25 mouse cellular contexts compared by ENCODE assay signal in the genomic region with DNA sequence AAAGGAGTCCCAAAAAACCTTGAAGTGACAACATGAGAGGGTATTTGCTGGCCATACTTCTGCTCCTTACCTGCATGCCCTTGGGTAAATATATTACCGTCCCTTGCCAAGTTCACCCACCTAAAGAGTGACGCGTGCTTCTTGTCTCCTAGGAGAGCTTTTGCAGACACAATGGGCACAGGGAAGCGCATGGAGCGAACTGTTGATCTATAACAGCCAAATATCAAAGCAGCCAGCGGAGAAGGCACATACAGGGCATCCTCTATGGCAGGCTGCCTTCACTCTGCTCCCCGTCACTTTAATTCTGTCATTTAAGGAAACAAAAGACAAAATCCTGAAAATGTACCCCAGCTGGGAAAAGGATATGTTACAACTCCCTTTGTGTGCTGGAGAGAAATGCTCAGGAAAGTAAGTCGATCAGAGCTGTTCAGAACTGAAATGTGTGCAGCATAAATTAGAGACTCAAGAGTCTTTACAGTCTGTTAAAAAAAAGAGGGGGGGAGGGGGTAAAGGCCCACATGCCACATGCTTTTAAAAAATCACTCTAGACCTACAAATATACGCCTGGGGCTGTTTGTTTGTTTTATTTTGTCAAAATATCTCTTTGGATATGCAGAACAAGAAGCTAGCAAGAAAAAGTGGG.
DNase-seq lines count a peak whose midpoint lies in the region; ATAC-seq and TF ChIP-seq lines count a peak whose summit lies in the region.
"Had no signal": no experiment of that assay in that cellular context is flagged by ENCODE, and none has a peak within 500 bp of the region (broad histone marks: within the 10 kb centered on the region; RNA-seq: fewer than 3 reads in every experiment).

No protein-coding gene starts in this region.

- DNase-seq in forebrain, embryonic 10.5 days (ENCODE audit: extremely low spot score, low spot score): no peak
- no peak for DNase-seq in kidney, postnatal 10 days
- peak; percentile 62 for DNase-seq in brain, embryonic 14.5 days (ENCODE audit: low read depth)
- no peak for DNase-seq in heart, postnatal 36 days
- DNase-seq: adrenal gland, postnatal 10 days; cerebellum, adult 18-20 months; gastrocnemius, adult 2 months; gastrocnemius, postnatal 36 days; heart, adult 2 months; heart, postnatal 10 days; kidney, adult 8-10 months; kidney, postnatal 25 days; liver; lung, adult 2 months; lung, postnatal 10 days; thymus, postnatal 4 days had no signal

- ATAC-seq in forebrain, embryonic 13.5 days: peak; percentile 87
- ATAC-seq in kidney, embryonic 15.5 days (replicated peaks; ENCODE audit: low FRiP score): 0 out of 2 replicates have a peak, but pooled peaks have one; percentile 23
- ATAC-seq in forebrain, embryonic 15.5 days (replicated peaks): peak; percentile 74
- ATAC-seq: Patski had no signal

- intact Hi-C loops in heart, postnatal 36 days (cut with DNase I): no loop called here

- H3K27ac ChIP-seq in forebrain, embryonic 13.5 days: no peak overlapping the region
- no peak overlapping the region for H3K27ac ChIP-seq in forebrain, embryonic 10.5 days
- no peak overlapping the region for H3K27ac ChIP-seq in kidney, embryonic 15.5 days
- H3K27ac ChIP-seq in forebrain, embryonic 15.5 days (replicated peaks): peak overlapping the region; percentile 77
- H3K27ac ChIP-seq: embryonic facial prominence, embryonic 15.5 days; gastrocnemius, adult 2 months; heart, adult 2 months; heart, embryonic 13.5 days; hindbrain, embryonic 13.5 days; liver, embryonic 14.5 days; macrophage had no signal

- H3K9ac ChIP-seq in forebrain, embryonic 13.5 days: no peak overlapping the region
- H3K9ac ChIP-seq in kidney, embryonic 15.5 days: no peak overlapping the region
- no peak overlapping the region for H3K9ac ChIP-seq in forebrain, embryonic 15.5 days (replicated peaks)
- H3K9ac ChIP-seq: embryonic facial prominence, embryonic 15.5 days; heart, embryonic 13.5 days; hindbrain, embryonic 13.5 days; liver, embryonic 14.5 days had no signal

- TF ChIP-seq CTCF in brain, embryonic 14.5 days (IDR thresholded peaks at IDR 0.05; ENCODE audit: borderline replicate concordance, extremely low read depth, insufficient read depth, insufficient read length): no peak

- no peaks in the 10 kb centered on the region for H3K27me3 ChIP-seq in forebrain, embryonic 13.5 days
- no peaks in the 10 kb centered on the region for H3K27me3 ChIP-seq in forebrain, embryonic 10.5 days (ENCODE audit: poor library complexity, severe bottlenecking)
- H3K27me3 ChIP-seq in kidney, embryonic 15.5 days: no peaks in the 10 kb centered on the region
- H3K27me3 ChIP-seq in forebrain, embryonic 15.5 days: no peaks in the 10 kb centered on the region
- H3K27me3 ChIP-seq: embryonic facial prominence, embryonic 15.5 days; hindbrain, embryonic 13.5 days; Patski had no signal

- no peak overlapping the region for H3K4me2 ChIP-seq in forebrain, embryonic 13.5 days
- H3K4me2 ChIP-seq in kidney, embryonic 15.5 days: no peak overlapping the region
- peak overlapping the region; percentile 23 for H3K4me2 ChIP-seq in forebrain, embryonic 15.5 days (replicated peaks)
- H3K4me2 ChIP-seq: embryonic facial prominence, embryonic 15.5 days; heart, embryonic 13.5 days; hindbrain, embryonic 13.5 days had no signal

- no peaks in the 10 kb centered on the region for H3K9me3 ChIP-seq in forebrain, embryonic 13.5 days (replicated peaks)
- no peaks in the 10 kb centered on the region for H3K9me3 ChIP-seq in forebrain, embryonic 10.5 days
- H3K9me3 ChIP-seq in kidney, embryonic 15.5 days (replicated peaks): no peaks in the 10 kb centered on the region
- no peaks in the 10 kb centered on the region for H3K9me3 ChIP-seq in forebrain, embryonic 15.5 days
- H3K9me3 ChIP-seq: embryonic facial prominence, embryonic 15.5 days; heart, embryonic 13.5 days; hindbrain, embryonic 13.5 days had no signal

- H3K4me3 ChIP-seq in forebrain, embryonic 13.5 days: no peak overlapping the region
- no peak overlapping the region for H3K4me3 ChIP-seq in forebrain, embryonic 10.5 days
- H3K4me3 ChIP-seq in kidney, embryonic 15.5 days (replicated peaks): no peak overlapping the region
- no peak overlapping the region for H3K4me3 ChIP-seq in forebrain, embryonic 15.5 days
- H3K4me3 ChIP-seq: embryonic facial prominence, embryonic 15.5 days; gastrocnemius, adult 2 months; heart, adult 2 months; heart, embryonic 13.5 days; hindbrain, embryonic 13.5 days had no signal

- TF ChIP-seq POLR2A in brain, embryonic 14.5 days (IDR thresholded peaks at IDR 0.05; ENCODE audit: borderline replicate concordance, extremely low read depth, insufficient read depth, insufficient read length, poor library complexity, severe bottlenecking): no peak

- 47% methylated on average over 9 of the region's 9 CpGs for WGBS in forebrain, embryonic 13.5 days
- 88% methylated on average over 9 of the region's 9 CpGs for WGBS in forebrain, embryonic 10.5 days
- WGBS in kidney, embryonic 15.5 days: 72% methylated on average over 9 of the region's 9 CpGs
- 29% methylated on average over 9 of the region's 9 CpGs for WGBS in forebrain, embryonic 15.5 days

- H3K4me1 ChIP-seq in forebrain, embryonic 13.5 days: peaks cover 9% of the 10 kb centered on the region
- peaks cover 7% of the 10 kb centered on the region; the same call in 1 of the 2 replicates for H3K4me1 ChIP-seq in forebrain, embryonic 10.5 days
- H3K4me1 ChIP-seq in kidney, embryonic 15.5 days: 0 out of 2 replicates have a peak, but pooled peaks cover 2% of the 10 kb centered on the region
- H3K4me1 ChIP-seq in forebrain, embryonic 15.5 days: peaks cover 19% of the 10 kb centered on the region

- H3K36me3 ChIP-seq in forebrain, embryonic 13.5 days (ENCODE audit: poor library complexity, severe bottlenecking): no peaks in the 10 kb centered on the region
- H3K36me3 ChIP-seq in forebrain, embryonic 10.5 days (replicated peaks): no peaks in the 10 kb centered on the region
- H3K36me3 ChIP-seq in kidney, embryonic 15.5 days: no peaks in the 10 kb centered on the region
- no peaks in the 10 kb centered on the region for H3K36me3 ChIP-seq in forebrain, embryonic 15.5 days
- H3K36me3 ChIP-seq: embryonic facial prominence, embryonic 15.5 days; heart, embryonic 13.5 days; hindbrain, embryonic 13.5 days had no signal

Comparison
In these comparisons a context has a peak if more than half of its experiments do, and no peak if none do; other contexts are left out.
1. ATAC-seq: peak in every context shown above with its lines; median percentile 87 in forebrain, embryonic 13.5 days; 74 in forebrain, embryonic 15.5 days; 23 in kidney, embryonic 15.5 days.